Mouse (Mus musculus) midbrain, embryonic 15.5 days (tissue): ENCODE measurements around the gene Tert. TPM values are rescaled to one million over a fixed set of nuclear protein-coding genes. Genes with fewer than 3 reads are reported as not detected.

ENCODE experiments used
- ATAC-seq: fragments of 200-750 bp; cut with Nextera tagmentation; replicated peaks from 2 replicates; pipeline ENCODE4 v1.8.0; 2017; ENCODE audit warnings: moderate TSS enrichment
- H3K27ac ChIP-seq: fragments of 300-500 bp; sonication (generic); 2 replicates; pipeline ENCODE4 v1.5.1; 2015; ENCODE audit warnings: mild to moderate bottlenecking, inconsistent platforms
- H3K27me3 ChIP-seq: fragments of 300-500 bp; sonication (generic); replicated peaks from 2 replicates; pipeline ENCODE4 v1.6.1; 2015; ENCODE audit warnings: inconsistent platforms
- H3K36me3 ChIP-seq: fragments of 300-500 bp; sonication (generic); replicated peaks from 2 replicates; pipeline ENCODE4 v1.6.1; 2015; ENCODE audit warnings: inconsistent platforms
- H3K4me1 ChIP-seq: fragments of 300-500 bp; sonication (generic); 2 replicates; pipeline ENCODE4 v1.6.1; 2015; ENCODE audit warnings: inconsistent platforms
- H3K4me2 ChIP-seq: fragments of 300-500 bp; sonication (generic); 2 replicates; pipeline ENCODE4 v1.6.1; 2015; ENCODE audit warnings: inconsistent platforms, mild to moderate bottlenecking, moderate library complexity
- H3K4me3 ChIP-seq: fragments of 300-500 bp; sonication (generic); 2 replicates; pipeline ENCODE4 v1.5.1; 2015; ENCODE audit warnings: mild to moderate bottlenecking, inconsistent platforms
- H3K9ac ChIP-seq: fragments of 300-500 bp; sonication (generic); 2 replicates; pipeline ENCODE4 v1.6.1; 2015; ENCODE audit warnings: mild to moderate bottlenecking, inconsistent platforms
- H3K9me3 ChIP-seq: fragments of 300-500 bp; sonication (generic); 2 replicates; pipeline ENCODE4 v1.6.1; 2016; ENCODE audit warnings: inconsistent platforms
- WGBS: fragments of 180-500 bp; shearing (Covaris S2); methylation state at CpG from one replicate; pipeline ENCODE4 v1.1.7; 2015; ENCODE audit warnings: mixed read lengths; 5-methylcytosine and 5-hydroxymethylcytosine counted together
- polyA plus RNA-seq: library from polyadenylated mRNA; unstranded; fragments of >200 nt; fragmentation: Nextera tagmentation; extraction: Ambion mirVana; gene quantifications from 2 replicates; pipeline ENCODE4 v1.2.1, GENCODE M21; 2015

Gene Tert
- polyA plus RNA-seq, 1 experiment from 2014 or later: 8.3 TPM

DNA sequence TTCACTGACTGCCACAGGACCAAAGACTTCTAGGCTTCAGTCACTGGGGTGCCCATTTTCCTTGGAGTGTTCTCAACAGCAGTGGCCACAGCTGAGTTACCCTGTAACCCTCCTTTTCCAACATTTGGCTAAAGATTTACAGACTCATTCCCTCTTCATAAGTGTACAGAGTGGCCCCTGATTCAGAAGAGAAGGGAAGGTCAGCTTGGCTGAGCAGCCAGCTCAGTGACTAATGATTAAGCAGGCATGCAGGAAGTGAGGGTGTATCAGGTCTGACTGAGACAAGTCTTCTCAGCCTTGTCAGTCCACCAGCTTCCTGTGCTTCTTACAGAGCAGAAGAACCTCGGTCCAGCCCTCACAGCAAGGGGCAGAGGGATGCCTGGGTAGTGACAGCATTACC lies 53.7 kb downstream of the Tert start:
- Histone ChIP-seq H3K27me3 (no peaks in the 10 kb centered on the region), H3K36me3 (no peaks in the 10 kb centered on the region), H3K4me3 (no peak overlapping the region), H3K4me2 (no peak overlapping the region), H3K9ac (no peak overlapping the region), H3K4me1 (no peaks in the 10 kb centered on the region), H3K27ac (no peak overlapping the region), H3K9me3 (no peaks in the 10 kb centered on the region)
- ATAC-seq: no peak
- 40% methylated on average over 1 of the region's 1 CpGs for WGBS

GRCm38 (mm10) chr13:73682226-73682625 lies 55.5 kb downstream of the Tert start:
- no peak overlapping the region for H3K4me3 ChIP-seq
- ATAC-seq: no peak
- H3K9me3 ChIP-seq: no peaks in the 10 kb centered on the region
- no peak overlapping the region for H3K4me2 ChIP-seq
- no peak overlapping the region for H3K9ac ChIP-seq
- 87% methylated on average over 2 of the region's 2 CpGs for WGBS
- H3K27me3 ChIP-seq: no peaks in the 10 kb centered on the region
- H3K4me1 ChIP-seq: no peaks in the 10 kb centered on the region
- no peak overlapping the region for H3K27ac ChIP-seq
- H3K36me3 ChIP-seq: no peaks in the 10 kb centered on the region

DNA sequence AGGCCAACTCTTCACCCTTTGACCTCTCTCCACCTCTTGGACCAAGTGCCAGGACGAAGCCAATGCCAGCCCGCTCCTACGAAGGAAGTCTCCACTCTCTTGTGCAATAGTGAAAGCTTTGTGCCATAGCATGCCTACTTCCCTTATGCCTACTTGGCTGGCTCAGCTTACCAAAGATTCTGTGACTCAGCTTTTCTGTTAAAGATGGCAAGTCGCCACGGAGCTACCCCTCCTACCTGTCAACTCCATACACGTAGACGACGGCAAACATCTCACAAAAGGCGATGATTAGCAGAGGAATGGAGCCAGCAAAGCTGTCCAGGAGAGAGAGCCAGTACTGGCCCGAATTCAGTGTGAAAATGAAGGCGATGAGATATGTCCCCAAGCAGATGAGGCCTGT lies 57.0 kb downstream of the Tert start:
- Histone ChIP-seq H3K4me3 (no peak overlapping the region), H3K36me3 (no peaks in the 10 kb centered on the region), H3K27ac (no peak overlapping the region), H3K4me1 (no peaks in the 10 kb centered on the region), H3K9me3 (no peaks in the 10 kb centered on the region), H3K27me3 (no peaks in the 10 kb centered on the region), H3K4me2 (no peak overlapping the region), H3K9ac (no peak overlapping the region)
- 89% methylated on average over 11 of the region's 11 CpGs for WGBS
- ATAC-seq: no peak

DNA sequence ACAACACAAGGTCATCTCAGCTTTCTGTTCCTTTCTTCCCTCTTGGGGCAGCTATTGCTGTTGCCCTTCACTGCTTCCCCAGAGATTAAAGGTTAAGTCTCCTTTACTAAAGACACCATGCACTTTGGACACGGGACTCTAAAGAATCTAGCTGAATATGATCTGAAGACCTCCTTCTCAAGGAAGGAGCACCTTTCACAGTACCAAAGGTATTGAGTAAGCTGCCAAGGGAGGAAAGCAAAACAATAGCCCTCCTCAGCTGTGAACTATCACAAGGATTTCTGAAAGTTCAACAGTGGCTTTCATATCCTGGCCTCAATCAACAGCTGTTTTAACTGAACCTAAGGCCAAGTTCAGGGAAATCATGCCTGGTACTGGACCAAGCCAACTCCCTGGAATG lies 57.7 kb downstream of the Tert start:
- Histone ChIP-seq H3K4me2 (no peak overlapping the region), H3K9me3 (no peaks in the 10 kb centered on the region), H3K36me3 (no peaks in the 10 kb centered on the region), H3K9ac (no peak overlapping the region), H3K27me3 (no peaks in the 10 kb centered on the region), H3K27ac (no peak overlapping the region), H3K4me3 (no peak overlapping the region), H3K4me1 (no peaks in the 10 kb centered on the region)
- 80% methylated on average over 1 of the region's 1 CpGs for WGBS
- ATAC-seq: no peak

- WGBS: 85% methylated on average over 6 of the region's 6 CpGs
- no peak overlapping the region for H3K4me3 ChIP-seq
These were observed 58.8 kb downstream of the Tert start for GRCm38 (mm10) chr13:73685502-73685901.

GRCm38 (mm10) chr13:73687601-73688000 lies 60.9 kb downstream of the Tert start:
- ATAC-seq: no peak
- H3K27me3 ChIP-seq: no peaks in the 10 kb centered on the region
- H3K9ac ChIP-seq: no peak overlapping the region
- H3K9me3 ChIP-seq: no peaks in the 10 kb centered on the region
- no peak overlapping the region for H3K4me3 ChIP-seq
- H3K36me3 ChIP-seq: no peaks in the 10 kb centered on the region
- no peaks in the 10 kb centered on the region for H3K4me1 ChIP-seq
- 75% methylated on average over 3 of the region's 3 CpGs for WGBS
- no peak overlapping the region for H3K4me2 ChIP-seq
- no peak overlapping the region for H3K27ac ChIP-seq

More at GRCm38 (mm10) chr13:73685502-73685901, 58.8 kb downstream of the Tert start:
- no peak overlapping the region for H3K9ac ChIP-seq
- no peaks in the 10 kb centered on the region for H3K9me3 ChIP-seq
- H3K36me3 ChIP-seq: no peaks in the 10 kb centered on the region
- no peak for ATAC-seq
- H3K27ac ChIP-seq: no peak overlapping the region
- no peaks in the 10 kb centered on the region for H3K27me3 ChIP-seq
- H3K4me1 ChIP-seq: no peaks in the 10 kb centered on the region
- H3K4me2 ChIP-seq: no peak overlapping the region

DNA sequence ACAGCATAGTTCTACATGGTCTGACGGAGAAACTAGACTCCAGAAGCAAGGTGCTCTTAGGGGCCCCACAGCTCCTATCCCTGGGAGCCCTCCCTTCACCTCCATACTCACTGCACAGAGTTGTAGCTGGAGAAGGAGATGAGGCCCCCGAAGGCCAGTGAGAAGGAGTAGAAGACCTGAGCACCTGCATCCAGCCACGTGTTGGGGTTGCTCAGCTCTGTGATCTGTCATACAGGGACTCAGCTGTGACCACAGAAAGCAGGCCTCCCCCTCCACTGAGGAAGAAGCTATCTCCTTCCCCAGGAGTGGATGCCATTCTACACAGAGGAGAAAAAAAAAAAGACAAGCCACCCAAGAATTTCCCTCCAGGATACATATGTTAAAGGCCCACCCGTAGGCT lies 62.2 kb downstream of the Tert start:
- Histone ChIP-seq H3K9ac (no peak overlapping the region), H3K36me3 (no peaks in the 10 kb centered on the region), H3K27ac (no peak overlapping the region), H3K4me3 (no peak overlapping the region), H3K27me3 (no peaks in the 10 kb centered on the region), H3K4me2 (no peak overlapping the region), H3K4me1 (no peaks in the 10 kb centered on the region), H3K9me3 (no peaks in the 10 kb centered on the region)
- 84% methylated on average over 4 of the region's 4 CpGs for WGBS
- no peak for ATAC-seq

GRCm38 (mm10) chr13:73692249-73692868 lies 65.6 kb downstream of the Tert start:
- Histone ChIP-seq H3K36me3 (no peaks in the 10 kb centered on the region), H3K9me3 (no peaks in the 10 kb centered on the region), H3K27ac (no peak overlapping the region), H3K9ac (no peak overlapping the region), H3K4me1 (no peaks in the 10 kb centered on the region), H3K4me3 (no peak overlapping the region), H3K27me3 (no peaks in the 10 kb centered on the region), H3K4me2 (no peak overlapping the region)
- peak; percentile 65 for ATAC-seq
- WGBS: 33% methylated on average over 10 of the region's 10 CpGs

DNA sequence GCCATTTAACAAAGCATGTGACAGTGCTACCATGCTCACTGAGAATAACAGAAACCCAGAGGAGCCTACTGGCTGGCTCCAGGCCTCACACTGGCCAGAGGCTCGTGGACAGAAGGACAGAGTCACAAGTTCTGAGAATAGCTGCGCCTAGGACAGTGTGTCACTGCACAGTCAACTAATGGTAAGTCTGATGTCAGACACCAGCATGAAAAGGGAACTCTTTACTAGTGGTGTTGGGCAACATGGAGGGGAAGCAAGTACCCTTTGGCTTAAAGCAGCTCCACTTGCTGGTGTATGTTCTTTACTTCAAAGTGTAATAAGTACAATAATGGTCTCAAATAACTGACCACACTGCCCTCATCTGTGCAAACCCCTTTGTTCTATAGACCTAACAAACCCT lies 66.6 kb downstream of the Tert start:
- H3K9ac ChIP-seq: no peak overlapping the region
- H3K9me3 ChIP-seq: no peaks in the 10 kb centered on the region
- no peak overlapping the region for H3K4me3 ChIP-seq
- H3K27me3 ChIP-seq: no peaks in the 10 kb centered on the region
- H3K4me2 ChIP-seq: no peak overlapping the region
- H3K27ac ChIP-seq: no peak overlapping the region
- no peaks in the 10 kb centered on the region for H3K36me3 ChIP-seq
- WGBS: 69% methylated on average over 2 of the region's 2 CpGs
- no peak for ATAC-seq
- H3K4me1 ChIP-seq: no peaks in the 10 kb centered on the region

DNA sequence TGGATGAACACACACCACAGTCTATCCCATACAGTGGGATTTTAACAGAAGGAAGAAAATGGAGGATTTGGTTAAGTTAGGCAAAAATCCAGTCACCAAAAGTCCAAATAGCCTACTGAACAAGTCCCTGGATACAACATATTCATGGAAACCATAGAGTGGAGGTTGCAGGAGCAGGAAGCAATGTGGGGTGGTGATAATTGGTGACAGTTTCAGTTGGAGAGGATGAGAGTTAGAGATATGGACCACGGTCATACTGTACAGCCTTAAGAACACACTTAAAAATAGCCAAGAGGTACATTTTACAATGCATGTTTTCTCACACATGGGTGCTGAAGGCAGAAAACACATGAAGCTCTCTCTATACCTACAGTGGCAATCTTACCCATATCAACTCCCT lies 68.3 kb downstream of the Tert start:
- no peak overlapping the region for H3K4me2 ChIP-seq
- H3K9me3 ChIP-seq: no peaks in the 10 kb centered on the region
- no peak overlapping the region for H3K27ac ChIP-seq
- no peak overlapping the region for H3K4me3 ChIP-seq
- ATAC-seq: no peak
- no peaks in the 10 kb centered on the region for H3K4me1 ChIP-seq
- H3K9ac ChIP-seq: no peak overlapping the region
- H3K27me3 ChIP-seq: no peaks in the 10 kb centered on the region
- WGBS: 91% methylated on average over 1 of the region's 1 CpGs
- H3K36me3 ChIP-seq: no peaks in the 10 kb centered on the region

- Histone ChIP-seq H3K9me3 (no peaks in the 10 kb centered on the region), H3K4me3 (no peak overlapping the region), H3K9ac (no peak overlapping the region), H3K4me1 (no peaks in the 10 kb centered on the region), H3K4me2 (no peak overlapping the region), H3K27ac (no peak overlapping the region), H3K27me3 (no peaks in the 10 kb centered on the region), H3K36me3 (no peaks in the 10 kb centered on the region)
- ATAC-seq: no peak
- 79% methylated on average over 3 of the region's 3 CpGs for whole genome bisulfite sequencing
These were observed 69.8 kb downstream of the Tert start for GRCm38 (mm10) chr13:73696529-73696928.
